Mouse (Mus musculus): ENCODE measurements around the gene Prdm13.
A peak's percentile ranks its signal among the peaks of the same experiment; 100 is the strongest.

The Prdm13 gene

DNA sequence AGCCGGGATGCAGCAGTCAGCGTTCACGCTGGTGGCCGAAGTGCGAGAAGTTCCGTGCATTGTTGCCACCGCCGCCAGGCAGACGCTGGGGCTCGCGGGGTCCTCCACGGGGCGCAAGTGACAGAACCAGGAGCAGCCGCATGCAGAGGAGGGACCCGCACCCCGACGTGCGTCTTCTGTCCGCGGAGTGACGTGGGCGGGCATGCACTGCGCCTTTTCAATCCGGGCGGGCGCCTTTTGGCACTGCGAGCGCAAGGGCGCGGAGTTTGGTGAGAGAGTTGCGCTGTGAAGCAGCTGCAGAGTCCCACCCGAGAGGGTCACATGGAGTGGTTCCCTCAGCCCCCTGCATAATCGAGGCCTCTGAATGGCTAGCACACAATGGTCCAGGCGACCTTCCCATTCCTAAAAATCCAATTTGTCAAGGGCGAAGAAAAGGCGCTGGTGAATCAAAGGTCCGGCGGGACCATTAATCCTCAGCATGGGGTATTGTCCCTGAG, at the start of gene Prdm13:
Gene Prdm13 (minus strand): TSS at position 369 of the 497 bp plus-strand sequence.
- DNase-seq (ENCODE audit: low spot score in 2 of 2), result no peak

DNA sequence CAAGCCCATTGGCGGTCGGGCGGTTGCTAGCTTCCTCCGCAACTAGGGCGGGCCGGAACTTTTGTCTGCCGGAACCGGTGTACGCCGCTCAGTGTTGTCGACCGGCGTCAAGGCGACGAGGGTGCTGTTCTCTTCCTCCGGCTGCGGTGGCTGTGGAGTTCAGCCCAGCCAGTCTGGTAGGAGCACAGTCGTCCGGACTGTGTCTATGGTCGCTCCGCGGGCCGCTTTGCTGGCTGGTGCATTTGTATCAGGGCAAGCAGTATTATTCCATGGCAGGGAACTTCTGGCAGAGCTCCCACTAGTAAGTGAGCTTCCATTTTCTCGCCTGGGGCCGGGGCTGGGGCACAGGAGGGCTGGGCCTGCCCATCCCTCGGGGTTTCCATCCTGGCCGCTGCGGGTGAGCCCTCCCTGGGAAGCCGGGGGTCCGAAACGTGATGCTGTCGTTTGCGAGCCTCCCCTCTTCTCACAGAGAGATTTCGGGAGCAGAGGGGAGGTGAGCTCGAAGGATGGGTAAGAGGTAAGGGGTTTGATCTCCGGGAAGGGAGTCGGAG, 41.9 kb upstream of the Prdm13 start, which contains the start of gene Ccnc:
Gene Ccnc (plus strand): TSS at position 87 of the 551 bp plus-strand sequence.
- DNase-seq (ENCODE audit: low spot score in 2 of 2), result peak; percentile 89 to 94

DNA sequence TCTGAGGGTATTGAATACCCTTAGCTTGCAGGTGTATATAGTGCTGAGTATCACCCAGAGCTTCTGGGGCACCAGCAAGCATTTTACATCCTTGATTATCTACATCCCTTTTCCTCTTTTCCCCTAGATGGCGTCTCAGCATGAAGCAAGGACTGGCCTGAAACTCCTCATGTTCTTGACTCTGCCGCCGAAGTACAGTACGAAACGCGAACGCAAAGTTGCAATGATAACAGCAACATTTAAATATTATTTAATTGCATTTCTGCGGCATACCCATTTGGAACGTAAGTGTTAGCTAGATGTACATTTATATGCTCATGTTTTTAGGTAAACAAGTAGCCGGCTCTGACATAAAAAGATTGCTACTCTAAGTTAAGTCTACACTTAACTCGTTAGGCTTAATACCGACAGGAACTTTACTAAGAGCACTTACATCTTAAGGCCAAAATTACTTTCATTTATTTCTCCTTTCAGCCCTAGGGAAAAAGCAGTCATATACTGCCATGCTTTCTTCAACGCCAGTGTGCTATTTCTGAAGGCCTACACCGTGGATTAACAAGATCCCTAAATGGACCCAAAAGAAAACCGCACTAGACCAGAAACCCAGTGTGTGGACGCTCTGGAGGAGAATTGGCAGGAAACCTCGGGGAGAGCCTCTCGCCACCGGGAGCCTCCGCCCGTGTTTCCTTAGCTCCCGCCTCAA, 41.3 kb upstream of the Prdm13 start:
- peak; percentile 43 for DNase-seq (ENCODE audit: low spot score in 2 of 2)

DNA sequence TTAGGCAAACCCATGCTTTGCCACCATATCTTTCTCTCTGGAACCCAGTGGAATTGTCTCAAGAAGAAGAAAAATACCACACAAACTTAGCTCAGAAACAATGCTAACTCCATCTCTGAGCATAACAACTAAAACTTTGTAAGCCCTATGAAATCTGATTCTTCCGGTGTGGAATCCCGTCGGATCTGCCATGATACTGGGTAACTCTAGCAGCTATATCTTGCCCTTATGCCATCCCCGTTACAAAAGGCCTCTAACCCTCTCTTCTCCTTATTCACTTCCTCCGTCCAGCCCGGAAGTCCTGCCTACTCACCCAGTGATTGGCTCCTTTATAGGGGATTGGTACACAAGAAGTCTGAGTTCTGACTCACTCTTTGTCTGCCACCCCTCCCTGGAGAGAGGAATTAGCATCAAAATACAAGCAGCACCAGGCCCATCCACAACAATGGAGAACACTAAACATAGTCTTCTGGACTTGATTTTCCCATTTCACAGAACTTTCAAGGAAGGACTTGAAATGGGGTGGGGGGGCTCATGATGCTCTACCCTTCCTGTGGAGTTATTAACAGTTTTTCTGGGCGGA, 37.1 kb upstream of the Prdm13 start:
- no peak for DNase-seq (ENCODE audit: low spot score in 2 of 2)

DNA sequence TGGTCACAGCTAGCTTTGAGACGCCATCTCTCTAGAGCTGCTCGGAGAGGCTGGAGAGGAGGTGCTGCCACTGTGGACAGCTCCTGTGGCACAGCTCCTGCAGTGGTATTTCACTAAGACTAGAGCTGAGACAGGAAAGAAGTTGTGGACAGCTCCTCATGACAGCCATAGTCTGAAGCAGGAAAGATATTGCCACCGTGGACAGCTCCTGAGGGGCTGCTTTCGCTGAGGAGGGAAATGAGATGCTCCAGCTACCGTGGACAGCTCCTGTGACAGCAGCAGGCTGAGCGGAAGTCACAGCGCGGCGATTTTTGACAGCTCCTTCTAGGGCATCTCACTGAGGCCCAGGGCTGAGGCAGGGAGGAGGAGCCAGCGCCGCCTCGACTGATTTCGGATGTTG, 26.4 kb upstream of the Prdm13 start:
- DNase-seq (ENCODE audit: low spot score in 2 of 2), result peak; percentile 7 to 24

DNA sequence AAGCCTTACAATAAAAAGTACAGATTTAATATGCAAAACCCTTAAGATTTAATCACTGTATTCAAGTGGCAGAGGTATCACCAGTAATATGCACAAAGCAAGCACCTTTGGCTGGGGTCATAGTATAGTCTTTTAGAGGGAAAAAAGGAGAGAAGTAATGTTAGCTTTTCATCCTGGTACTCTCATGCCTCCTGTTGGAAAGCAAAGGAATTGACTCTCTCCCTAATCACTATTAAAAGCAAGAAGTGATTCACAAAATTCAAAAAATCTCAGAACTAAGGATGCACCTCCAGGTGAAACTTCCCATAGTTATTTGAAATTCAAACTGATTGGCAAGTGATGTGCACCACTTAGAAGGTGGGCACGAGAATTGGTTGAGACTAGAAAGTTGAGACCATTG, 19.3 kb upstream of the Prdm13 start:
- no peak for DNase-seq (ENCODE audit: low spot score in 2 of 2)

DNA sequence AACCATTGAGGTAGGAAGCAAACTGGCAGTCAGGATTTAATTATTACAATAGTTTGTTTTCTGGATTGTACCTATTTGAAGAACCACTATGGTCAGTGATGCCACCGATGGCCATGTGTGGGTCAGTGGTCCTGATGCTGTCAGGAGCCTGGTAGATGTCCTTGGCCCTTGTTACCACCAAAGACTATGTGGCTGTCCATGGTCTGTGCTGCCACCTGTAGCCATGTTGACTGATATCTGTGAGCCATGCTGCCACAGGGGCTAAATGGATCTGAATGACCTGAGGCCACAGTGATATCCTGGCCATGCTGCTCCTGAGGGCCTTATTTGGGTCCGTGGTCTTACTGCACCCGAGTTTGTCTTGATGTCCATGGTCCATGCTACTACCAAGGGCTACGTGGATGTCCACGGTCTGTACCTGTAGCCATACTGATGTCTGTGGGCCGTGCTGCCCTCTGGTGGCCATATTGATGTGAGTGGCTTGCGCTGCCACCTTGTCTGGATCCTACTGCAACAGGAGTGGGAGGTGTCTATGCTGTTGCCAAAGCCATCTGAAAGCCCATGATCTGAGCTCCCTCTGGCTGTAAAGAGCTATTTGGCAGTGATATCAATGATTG, 10.0 kb upstream of the Prdm13 start:
- peak; percentile 58 to 61 for DNase-seq (ENCODE audit: low spot score in 2 of 2)

DNA sequence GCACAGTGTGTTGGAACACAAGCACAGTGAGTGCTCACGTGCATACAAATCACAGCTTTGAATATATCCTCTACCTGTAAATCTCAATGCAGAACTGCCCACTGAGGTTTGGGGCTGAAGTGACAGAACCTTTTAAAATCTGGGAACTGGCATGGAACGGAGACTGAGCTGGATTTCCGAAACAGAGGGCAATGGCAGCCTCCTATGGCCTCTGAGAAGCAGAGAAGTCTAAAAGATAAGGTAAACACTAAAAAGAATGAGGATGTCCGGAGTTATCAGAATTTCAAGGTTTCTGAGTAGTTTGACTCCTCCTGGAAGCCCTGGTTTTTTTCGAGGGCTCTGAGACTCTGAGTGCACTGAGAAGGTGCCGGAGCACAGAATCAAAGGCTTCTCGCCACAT, 4.5 kb upstream of the Prdm13 start:
- DNase-seq (ENCODE audit: low spot score in 2 of 2), result no peak

DNA sequence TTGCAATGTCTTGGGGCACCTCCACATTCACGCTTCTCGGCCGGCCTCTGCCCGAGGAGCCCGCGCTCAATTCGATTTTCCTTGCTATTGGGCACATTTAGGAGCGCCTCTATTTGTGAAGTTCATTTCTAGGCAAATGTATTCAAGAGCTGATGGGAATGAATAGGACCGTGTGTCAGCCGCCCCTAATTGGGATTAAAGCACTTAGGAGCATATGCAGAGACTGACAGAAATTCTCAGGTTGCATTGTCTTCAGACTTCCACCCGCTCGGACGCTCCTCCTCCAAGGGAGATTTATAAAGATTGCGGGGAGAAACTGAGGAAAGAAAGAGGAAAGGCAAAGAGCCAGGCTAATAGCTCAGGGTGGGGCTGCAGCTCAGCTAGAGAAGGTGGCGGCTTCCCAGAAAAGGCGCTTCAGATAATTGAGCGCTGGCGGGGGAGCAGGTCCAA, 3.8 kb upstream of the Prdm13 start:
- DNase-seq (ENCODE audit: low spot score in 2 of 2), result no peak

DNA sequence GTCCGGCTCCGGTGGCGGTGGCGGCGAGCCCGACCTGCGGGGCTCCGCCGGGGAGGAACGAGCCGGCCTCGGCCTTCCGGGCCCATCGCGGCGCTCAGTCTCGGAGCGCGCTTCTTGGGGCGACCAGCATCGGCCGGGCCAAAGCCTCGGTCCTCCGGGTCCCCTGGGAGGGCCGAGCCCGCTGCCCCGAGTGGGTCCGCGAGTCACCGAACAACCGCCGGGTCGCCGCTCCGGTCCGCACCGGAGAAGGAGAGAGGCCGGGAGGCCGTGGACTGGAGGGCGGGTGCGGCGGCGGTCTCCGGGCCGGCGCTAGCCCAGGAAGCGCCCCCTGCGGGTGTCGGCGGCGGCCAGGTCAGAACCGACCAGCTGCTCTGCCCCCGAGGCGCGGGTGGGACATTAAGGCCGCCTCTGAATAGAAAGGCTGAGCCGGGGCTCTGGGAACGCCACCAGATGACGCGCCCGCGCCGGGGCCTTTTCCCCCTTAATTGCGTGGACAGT, 3.0 kb upstream of the Prdm13 start:
- no peak for DNase-seq (ENCODE audit: low spot score in 2 of 2)

DNA sequence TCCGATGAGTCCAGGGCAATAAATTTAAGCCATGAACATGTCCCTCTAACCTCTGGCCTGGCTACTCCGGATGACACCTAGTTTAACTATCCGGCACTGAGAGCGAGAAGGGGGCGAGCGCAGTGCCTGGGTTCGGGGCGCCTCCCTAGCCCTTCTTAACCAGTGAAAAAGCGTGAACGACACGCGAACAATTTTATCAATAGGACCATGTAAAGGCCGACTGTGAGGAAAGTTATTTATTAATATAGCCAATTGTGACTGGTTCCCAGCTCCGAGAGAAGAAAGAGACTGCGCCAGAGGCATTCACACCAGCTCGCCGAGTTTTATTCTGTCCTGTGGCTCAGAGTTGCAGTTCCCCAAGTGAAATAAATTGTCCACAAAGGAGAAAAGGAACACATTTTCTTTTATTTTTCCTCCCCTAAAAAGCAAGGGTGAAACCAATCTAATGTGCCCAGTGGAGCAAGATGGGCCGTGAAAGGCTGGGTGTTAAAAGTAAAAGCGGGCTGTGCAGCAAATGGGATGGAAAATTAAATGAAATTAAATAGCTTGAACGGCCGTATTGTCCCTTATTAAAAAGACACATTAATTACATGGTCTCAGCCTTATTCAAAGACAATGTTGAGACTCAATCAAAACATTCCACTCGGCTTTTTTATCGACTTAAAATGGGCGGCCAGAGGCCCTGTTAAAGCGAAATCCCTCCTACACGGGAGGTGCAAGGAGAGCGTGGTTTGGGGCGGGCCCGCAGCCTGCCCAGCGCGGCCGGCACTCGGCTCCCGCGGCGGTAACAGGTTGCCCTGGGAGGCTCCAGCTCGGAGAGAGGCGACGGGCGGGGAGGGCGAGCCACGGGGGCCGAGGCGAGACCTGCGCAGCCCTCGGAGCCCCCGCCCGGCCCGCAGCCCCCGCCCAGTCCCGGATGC, 2.3 kb upstream of the Prdm13 start:
- DNase-seq (ENCODE audit: low spot score in 2 of 2), result no peak

DNA sequence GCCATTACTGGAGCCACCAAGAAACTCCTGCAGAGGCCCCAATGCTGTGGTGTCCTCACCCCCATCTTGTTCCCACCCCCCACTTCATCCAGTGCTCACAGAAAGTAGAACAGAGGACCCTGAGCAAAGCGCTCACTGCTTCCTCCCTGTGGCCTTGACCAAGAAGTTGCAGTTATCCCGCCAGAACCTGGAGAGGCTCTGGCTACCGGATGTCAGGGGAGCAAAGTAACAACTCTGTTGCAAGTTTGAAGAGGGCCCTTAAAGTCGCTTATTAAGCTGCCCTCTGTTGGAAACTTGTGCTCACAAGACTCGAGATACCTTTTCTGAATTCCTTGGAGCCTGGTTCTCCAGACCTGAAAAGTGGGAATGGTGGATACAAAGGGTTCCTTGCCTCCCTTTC, 1.2 kb upstream of the Prdm13 start:
- no peak for DNase-seq (ENCODE audit: low spot score in 2 of 2)

DNA sequence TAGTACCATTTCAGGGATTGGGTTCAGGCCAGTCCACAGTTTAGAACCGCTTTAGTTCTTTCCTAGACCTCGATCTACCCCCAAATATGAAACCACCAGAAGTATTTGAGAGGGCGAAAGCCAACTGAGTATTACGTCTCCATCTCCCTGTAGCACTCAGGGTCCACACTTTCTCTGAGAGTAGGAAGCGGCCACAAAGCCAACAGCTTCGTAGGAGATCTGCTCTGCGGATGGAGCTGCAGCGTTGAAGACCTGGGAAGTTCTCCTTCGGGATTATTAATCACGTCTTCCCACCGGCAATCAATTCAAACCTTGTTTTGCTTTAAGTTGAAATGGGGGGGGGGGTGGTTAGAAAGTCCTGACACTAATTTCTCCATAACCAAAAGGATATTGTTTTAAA, 653 bp upstream of the Prdm13 start:
- no peak for DNase-seq (ENCODE audit: low spot score in 2 of 2)

DNA sequence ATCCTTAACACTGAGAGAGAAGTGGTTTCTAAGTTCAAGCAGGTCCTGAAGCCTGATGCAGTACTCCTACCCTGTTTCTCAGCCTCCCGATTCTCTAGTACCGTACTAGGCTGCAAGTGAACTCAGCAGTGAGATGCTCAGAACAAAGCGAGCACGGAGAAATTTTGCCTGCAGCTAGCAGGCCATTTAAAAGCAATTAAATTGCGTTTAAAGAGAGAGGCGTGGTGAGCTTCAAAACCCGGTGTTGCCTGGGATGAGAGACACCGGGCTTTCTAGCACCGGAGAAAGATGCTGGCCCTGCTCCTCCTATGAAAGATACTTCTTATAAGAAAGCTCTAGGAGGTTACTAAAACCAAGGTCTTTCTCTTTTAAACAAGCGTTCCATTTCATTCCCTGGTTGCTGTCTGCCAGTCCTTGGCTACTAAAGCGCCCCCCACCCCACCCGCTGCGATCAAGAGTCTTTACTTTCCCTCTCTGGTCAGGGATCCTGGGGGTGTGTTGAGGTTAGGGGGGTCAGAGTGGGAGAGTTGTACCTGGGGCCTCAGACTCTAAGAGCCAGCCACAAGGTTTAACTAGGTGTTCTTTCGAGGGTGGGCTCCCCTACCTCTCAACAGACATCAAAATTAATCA, 1.3 kb downstream of the Prdm13 start:
- no peak for DNase-seq (ENCODE audit: low spot score in 2 of 2)

DNA sequence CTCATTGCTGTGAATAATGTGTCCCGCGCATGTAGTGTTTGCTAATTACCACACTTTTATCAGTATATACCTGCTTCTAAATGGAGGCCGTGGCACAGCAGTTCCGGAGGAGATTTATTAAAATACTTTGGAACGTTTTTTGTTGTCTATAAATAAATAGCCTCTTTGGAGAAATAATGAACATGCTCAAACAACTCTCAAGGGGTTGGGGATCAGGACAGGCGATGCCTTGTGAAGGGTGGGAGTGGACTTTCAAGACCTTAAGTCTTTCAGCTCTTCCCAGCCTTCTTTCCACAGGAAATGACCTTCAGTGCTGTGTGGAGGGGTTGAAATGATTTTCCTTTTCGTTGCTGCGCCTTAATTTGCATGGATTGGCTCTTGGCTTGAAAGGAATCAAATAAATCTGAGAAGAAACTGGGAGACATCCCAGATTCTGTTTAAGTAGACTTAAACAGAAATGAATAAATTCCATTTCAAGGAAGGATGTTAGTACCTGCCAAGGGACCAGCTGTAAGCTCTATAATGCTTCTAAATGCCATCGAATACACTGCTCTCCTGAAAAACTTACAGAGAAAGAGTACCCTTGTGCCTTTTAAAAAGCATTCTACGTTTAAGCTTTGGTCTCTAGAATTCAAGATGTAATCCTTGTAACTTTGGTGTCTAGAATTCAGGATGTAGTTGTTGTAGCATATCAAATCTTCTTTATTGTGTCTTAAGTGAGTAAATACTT, 3.2 kb downstream of the Prdm13 start:
- no peak for DNase-seq (ENCODE audit: low spot score in 2 of 2)

DNA sequence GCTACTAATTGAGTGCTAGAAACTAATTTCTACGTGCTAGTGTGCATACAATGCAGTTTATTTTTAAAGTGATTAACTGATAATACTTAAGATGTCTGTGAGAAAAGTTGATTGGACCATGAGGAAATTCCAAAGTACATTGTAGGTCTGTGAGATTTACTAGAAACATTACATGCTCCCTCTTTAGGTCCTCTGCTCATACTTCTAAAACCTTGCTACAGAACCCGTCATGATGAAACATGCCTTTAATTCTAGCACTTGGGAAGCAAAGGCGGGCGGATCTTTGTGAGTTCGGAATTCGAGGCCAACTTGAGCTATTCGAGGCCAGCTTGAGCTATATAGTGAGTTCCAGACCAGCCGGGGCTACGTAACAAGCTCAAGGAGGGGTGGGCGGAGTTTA, 4.8 kb downstream of the Prdm13 start:
- DNase-seq (ENCODE audit: low spot score in 2 of 2), result no peak

DNA sequence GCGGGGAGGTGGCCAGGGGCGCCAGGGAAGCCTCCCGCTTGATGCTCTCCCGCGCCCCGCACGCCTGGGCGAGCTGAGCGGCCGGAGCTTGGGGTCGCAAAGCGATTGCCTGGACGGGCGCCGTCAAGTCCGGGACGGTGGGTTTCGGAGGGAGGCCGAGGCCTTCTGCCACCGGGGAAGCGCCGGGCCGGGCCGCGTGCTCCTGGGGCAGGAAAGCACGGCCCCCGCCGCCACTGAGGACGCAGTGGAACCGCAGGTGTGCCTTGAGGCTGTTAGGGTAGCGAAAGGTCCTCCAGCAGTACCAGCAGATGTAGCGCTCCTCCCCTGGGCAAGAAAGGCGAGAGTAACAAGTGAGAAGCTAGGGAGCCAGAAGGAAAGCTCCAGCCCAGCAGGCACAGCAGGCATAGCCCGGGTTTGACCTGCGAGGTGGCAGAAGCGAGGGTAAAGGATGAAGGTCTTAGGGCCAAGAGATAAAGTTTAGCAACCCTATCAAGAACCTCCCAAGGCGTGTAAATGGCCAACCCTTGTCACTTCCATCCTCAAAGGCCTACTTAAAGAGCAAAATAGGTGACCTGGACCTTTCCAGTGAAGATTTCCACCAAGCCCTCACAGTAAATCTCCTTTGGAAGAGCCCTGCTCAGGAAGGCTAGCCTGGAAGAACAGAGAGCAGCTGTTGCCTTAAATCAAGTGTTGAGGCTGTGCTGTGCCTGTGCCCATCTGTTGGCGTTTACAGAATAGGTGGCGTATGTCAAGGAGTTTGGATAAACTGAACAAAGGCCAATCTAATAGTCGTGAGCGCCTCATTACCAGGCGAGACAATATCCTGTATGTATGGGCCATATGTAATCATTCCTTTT, 5.9 kb downstream of the Prdm13 start:
- no peak for DNase-seq (ENCODE audit: low spot score in 2 of 2)

DNA sequence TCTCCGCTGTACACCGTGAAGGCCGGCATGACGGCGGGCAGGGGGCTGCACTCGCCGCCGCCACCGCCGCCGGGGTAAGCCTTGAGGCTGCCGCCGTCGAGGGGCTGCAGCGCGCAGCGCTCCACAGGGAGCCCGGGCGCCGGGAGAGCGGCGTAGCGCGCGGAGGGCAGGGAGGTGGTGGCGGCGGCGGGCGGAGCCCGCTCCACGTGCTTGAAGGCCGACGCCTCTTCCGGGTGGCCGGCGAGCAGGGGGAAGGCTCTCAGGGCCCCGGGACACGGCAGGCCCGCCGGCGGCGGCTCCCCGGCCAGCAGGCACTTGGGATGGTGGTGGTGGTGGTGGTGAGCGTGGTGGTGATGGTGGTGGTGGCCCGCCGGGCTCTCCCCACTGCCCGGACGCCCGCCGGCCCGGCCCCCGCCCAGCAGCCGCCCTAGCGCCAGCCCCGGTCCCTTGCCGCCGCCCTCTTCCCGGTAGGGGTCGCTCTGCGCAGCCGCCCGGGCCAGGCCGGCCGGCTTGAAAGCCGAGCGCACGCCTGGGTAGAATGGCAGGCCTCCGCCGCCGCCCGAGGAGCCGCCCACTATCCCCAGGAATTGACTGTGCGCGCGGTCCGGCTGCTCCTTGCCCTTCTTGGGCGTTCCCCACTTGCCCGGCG, 6.7 kb downstream of the Prdm13 start:
- DNase-seq (ENCODE audit: low spot score in 2 of 2), result no peak

All from right cerebral cortex, adult 2 months (tissue).